Mouse (Mus musculus) intestine, postnatal 0 days (tissue): Measurements from ENCODE around the gene Tcf25. TPM values are rescaled to one million over a fixed set of nuclear protein-coding genes. Genes with fewer than 3 reads are reported as not detected.
A peak's percentile ranks its signal among the peaks of the same experiment; 100 is the strongest.

Experiments
- ATAC-seq: fragments of 200-750 bp; cut with Nextera tagmentation; 2 replicates; pipeline ENCODE4 v1.8.0; 2017; ENCODE audit warnings: mild to moderate bottlenecking, moderate TSS enrichment, moderate library complexity
- H3K27ac ChIP-seq: fragments of 300-500 bp; sonication (generic); 2 replicates; pipeline ENCODE4 v1.5.1; 2014; ENCODE audit warnings: mild to moderate bottlenecking, low read depth, low read length, moderate library complexity
- H3K27me3 ChIP-seq: fragments of 300-500 bp; sonication (generic); replicated peaks from 2 replicates; pipeline ENCODE4 v1.6.1; 2014; ENCODE audit warnings: low read length, mixed read lengths; ENCODE audit not compliant: control insufficient read depth, insufficient read depth
- H3K36me3 ChIP-seq: fragments of 300-500 bp; sonication (generic); 2 replicates; pipeline ENCODE4 v1.6.1; 2014; ENCODE audit warnings: mild to moderate bottlenecking, moderate library complexity; ENCODE audit not compliant: control insufficient read depth, insufficient read depth
- H3K4me1 ChIP-seq: fragments of 300-500 bp; sonication (generic); replicated peaks from 2 replicates; pipeline ENCODE4 v1.6.1; 2014; ENCODE audit warnings: antibody characterized with exemption, low read length, mixed read lengths; ENCODE audit not compliant: control insufficient read depth, insufficient read depth
- H3K4me2 ChIP-seq: fragments of 300-500 bp; sonication (generic); replicated peaks from 2 replicates; pipeline ENCODE4 v1.6.1; 2014; ENCODE audit warnings: low read depth, mild to moderate bottlenecking, moderate library complexity
- H3K4me3 ChIP-seq: fragments of 300-500 bp; sonication (generic); 2 replicates; pipeline ENCODE4 v1.5.1; 2014; ENCODE audit warnings: low read depth, low read length
- H3K9ac ChIP-seq: fragments of 300-500 bp; sonication (generic); 2 replicates; pipeline ENCODE4 v1.6.1; 2014; ENCODE audit warnings: mild to moderate bottlenecking, low read depth, low read length
- H3K9me3 ChIP-seq: fragments of 300-500 bp; sonication (generic); 2 replicates; pipeline ENCODE4 v1.6.1; 2016; ENCODE audit warnings: mixed run types; ENCODE audit not compliant: control insufficient read depth
- CTCF ChIP-seq: sonication (generic); IDR thresholded peaks from 2 replicates; pipeline ENCODE4 v1.5.1; 2016; ENCODE audit warnings: low read depth, mild to moderate bottlenecking, control low read depth, antibody characterized with exemption, moderate library complexity
- WGBS: fragments of 180-500 bp; shearing (Covaris S2); extraction: QIAGEN DNeasy Blood & Tissue Kit; methylation state at CpG from one replicate; pipeline ENCODE4 v1.1.7; 2014; 5-methylcytosine and 5-hydroxymethylcytosine counted together
- polyA plus RNA-seq: library from polyadenylated mRNA; unstranded; fragments of >200 nt; fragmentation: Nextera tagmentation; extraction: Ambion mirVana; gene quantifications from 2 replicates; pipeline ENCODE4 v1.2.1, GENCODE M21; 2015

Gene Tcf25
- polyA plus RNA-seq, 1 experiment from 2014 or later = 147 TPM

DNA sequence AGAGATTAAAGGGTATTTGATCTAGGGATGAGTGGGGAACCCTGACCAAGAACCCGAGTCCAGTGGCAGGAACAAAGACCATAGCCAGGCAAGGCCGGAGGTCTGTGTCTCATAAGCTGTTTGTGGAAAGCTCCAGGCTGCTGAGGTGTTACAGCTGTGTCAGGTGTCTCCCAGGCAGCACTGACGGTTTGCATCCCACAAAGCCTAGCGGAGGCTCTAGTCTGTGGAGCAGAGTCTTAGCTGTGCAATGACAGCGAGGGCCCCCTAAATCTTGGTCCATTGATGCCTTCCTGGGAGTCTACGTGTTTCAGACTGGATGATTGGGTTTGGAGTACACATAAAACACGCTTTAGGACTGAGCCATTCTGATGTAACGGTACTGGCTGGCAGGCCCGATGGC lies 28.4 kb downstream of the Tcf25 start:
- 92% methylated on average over 9 of the region's 9 CpGs for WGBS
- Histone ChIP-seq H3K27me3 (no peaks in the 10 kb centered on the region), H3K9ac (no peak overlapping the region), H3K4me1 (no peaks in the 10 kb centered on the region), H3K36me3 (peaks cover 63% of the 10 kb centered on the region), H3K4me2 (no peak overlapping the region), H3K27ac (no peak overlapping the region), H3K4me3 (no peak overlapping the region), H3K9me3 (no peaks in the 10 kb centered on the region)
- ATAC-seq = no peak
- no peak for TF ChIP-seq CTCF

DNA sequence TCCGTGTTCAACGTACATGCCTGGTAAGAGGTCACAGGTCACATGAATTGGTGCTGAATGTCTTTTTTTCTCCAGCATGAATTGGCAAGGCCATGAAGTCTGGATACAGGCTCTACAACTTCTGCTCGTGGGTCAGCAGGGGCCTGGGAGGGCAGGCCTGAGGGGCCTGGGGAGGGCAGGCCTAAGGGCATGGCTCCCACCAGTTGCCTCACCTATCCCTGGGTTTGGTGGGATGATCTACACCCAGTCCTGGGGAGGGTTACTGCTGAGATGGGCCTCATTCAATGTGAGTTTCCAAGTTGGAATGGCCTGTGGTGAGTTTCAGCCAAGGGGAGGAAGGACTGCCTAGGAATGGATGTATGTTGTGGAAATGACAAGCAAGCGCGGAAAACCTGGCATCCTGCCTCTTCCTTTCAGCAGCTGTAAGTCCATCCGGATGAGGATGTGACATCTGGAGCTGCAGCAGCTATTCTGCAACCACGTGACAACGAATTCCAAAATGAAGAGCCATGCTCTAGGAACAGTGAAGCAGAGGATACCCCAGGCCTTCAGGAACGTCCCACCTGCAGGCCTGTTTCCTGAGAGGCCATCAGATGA lies 29.3 kb downstream of the Tcf25 start:
- Histone ChIP-seq H3K9me3 (no peaks in the 10 kb centered on the region), H3K4me2 (no peak overlapping the region), H3K36me3 (peaks cover 54% of the 10 kb centered on the region), H3K4me1 (no peaks in the 10 kb centered on the region), H3K27me3 (peaks cover under 1% of the 10 kb centered on the region; the same call in 1 of the 2 replicates), H3K27ac (no peak overlapping the region), H3K9ac (no peak overlapping the region), H3K4me3 (no peak overlapping the region)
- no peak for TF ChIP-seq CTCF
- ATAC-seq = no peak
- 78% methylated on average over 9 of the region's 9 CpGs for WGBS

GRCm38 (mm10) chr8:123404521-123404920 lies 31.0 kb downstream of the Tcf25 start:
- Histone ChIP-seq H3K4me1 (no peaks in the 10 kb centered on the region), H3K4me2 (no peak overlapping the region), H3K36me3 (peaks cover 37% of the 10 kb centered on the region), H3K4me3 (no peak overlapping the region), H3K9me3 (no peaks in the 10 kb centered on the region), H3K9ac (no peak overlapping the region), H3K27ac (no peak overlapping the region), H3K27me3 (peaks cover 12% of the 10 kb centered on the region)
- TF ChIP-seq CTCF = no peak
- no peak for ATAC-seq
- 55% methylated on average over 8 of the region's 8 CpGs for WGBS

DNA sequence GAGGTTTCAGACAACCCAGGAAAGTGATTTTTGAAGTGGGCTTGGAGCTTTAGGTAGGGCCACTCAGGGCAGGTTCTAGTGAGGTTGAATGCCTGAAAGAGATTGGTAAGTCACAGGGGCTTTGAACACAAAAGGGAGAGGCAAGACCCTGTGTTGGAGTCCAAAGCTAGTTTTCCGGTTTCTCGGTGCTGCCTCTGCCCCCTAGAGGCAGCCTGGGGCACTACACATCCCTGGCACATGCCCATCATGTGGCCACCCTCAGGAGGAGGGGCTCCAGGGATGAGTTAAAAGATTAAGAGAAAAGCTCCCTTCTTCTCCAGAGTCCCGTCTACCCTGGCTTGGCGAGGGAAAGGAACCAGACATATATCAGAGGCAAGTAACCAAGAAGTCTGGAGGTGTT lies 33.2 kb downstream of the Tcf25 start, which contains the start of gene Mc1r:
TSS of gene Mc1r (plus strand) at position 322 of the 400 bp plus-strand sequence.
- 10% methylated on average over 4 of the region's 4 CpGs for WGBS
- Histone ChIP-seq H3K27me3 (peaks cover 34% of the 10 kb centered on the region), H3K27ac (no peak within 1 kb of the TSS), H3K4me3 (no peak within 1 kb of the TSS), H3K9ac (no peak within 1 kb of the TSS), H3K4me1 (no peaks in the 10 kb centered on the region), H3K4me2 (peak within 1 kb of the TSS; percentile 40), H3K9me3 (no peaks in the 10 kb centered on the region), H3K36me3 (peaks cover 15% of the 10 kb centered on the region)
- peak; percentile 83 for TF ChIP-seq CTCF
- ATAC-seq = peak; percentile 12; the same call in 1 of the 2 replicates

DNA sequence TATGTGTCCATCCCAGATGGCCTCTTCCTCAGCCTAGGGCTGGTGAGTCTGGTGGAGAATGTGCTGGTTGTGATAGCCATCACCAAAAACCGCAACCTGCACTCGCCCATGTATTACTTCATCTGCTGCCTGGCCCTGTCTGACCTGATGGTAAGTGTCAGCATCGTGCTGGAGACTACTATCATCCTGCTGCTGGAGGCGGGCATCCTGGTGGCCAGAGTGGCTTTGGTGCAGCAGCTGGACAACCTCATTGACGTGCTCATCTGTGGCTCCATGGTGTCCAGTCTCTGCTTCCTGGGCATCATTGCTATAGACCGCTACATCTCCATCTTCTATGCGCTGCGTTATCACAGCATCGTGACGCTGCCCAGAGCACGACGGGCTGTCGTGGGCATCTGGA lies 34.1 kb downstream of the Tcf25 start:
- ATAC-seq = no peak
- Histone ChIP-seq H3K36me3 (peaks cover 7% of the 10 kb centered on the region; the same call in 1 of the 2 replicates), H3K4me1 (no peaks in the 10 kb centered on the region), H3K9me3 (no peaks in the 10 kb centered on the region), H3K4me3 (no peak overlapping the region), H3K9ac (no peak overlapping the region), H3K27ac (no peak overlapping the region), H3K27me3 (peaks cover 42% of the 10 kb centered on the region), H3K4me2 (no peak overlapping the region)
- no peak for TF ChIP-seq CTCF
- WGBS = 89% methylated on average over 13 of the region's 13 CpGs

DNA sequence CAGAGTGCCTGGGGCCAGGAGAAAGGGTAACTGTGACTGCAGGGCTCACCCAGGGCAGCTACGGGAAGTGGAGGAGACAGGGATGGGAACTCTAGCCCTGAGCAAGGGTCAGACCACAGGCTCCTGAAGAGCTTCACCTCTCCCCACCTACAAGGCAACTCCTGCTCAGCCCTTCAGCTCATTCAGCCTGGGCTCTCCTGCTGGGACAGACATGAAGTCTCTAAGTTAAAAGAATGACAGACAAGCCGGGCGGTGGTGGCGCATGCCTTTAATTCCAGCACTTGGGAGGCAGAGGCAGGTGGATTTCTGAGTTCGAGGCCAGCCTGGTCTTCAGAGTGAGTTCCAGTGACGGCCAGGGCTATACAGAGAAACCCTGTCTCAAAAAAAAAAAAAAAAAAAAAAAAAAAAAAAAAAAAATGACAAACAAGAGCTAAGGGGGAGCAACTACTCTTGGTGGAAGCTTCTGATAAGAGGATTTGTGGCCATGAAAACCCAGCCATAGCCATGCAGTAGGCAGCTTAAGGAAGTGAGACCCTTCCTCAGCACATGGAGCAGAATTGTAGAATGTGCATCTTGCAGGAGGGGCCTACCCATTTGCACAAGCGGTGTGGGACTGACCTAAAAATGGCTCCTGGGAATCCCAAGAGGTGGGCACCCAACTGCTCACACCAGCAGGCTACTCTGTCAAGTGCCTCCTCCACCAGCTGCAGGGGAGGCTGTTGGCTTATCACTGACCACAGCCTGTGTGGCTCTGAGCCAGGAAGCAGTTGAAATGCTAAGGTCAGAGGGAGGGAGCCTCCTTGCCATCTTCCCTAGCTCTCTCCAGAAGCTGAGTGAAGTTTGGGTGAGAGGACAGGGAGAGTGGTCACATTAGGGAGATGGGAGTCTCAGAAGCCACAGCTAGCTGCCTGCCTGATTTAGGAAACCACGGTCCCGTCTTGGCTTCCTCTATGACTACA lies 35.3 kb downstream of the Tcf25 start:
- no peak overlapping the region for H3K4me2 ChIP-seq
- no peak overlapping the region for H3K4me3 ChIP-seq
- no peaks in the 10 kb centered on the region; the same call in 1 of the 2 replicates for H3K36me3 ChIP-seq
- no peaks in the 10 kb centered on the region for H3K4me1 ChIP-seq
- TF ChIP-seq CTCF = no peak
- peaks cover 47% of the 10 kb centered on the region for H3K27me3 ChIP-seq
- H3K9ac ChIP-seq = no peak overlapping the region
- 69% methylated on average over 9 of the region's 9 CpGs for WGBS
- ATAC-seq = no peak
- no peak overlapping the region for H3K27ac ChIP-seq
- no peaks in the 10 kb centered on the region for H3K9me3 ChIP-seq
